Mouse (Mus musculus): ENCODE measurements around the gene Ttc7b. TPM values are rescaled to one million over a fixed set of nuclear protein-coding genes. Genes with fewer than 3 reads are reported as not detected.
A peak's percentile ranks its signal among the peaks of the same experiment; 100 is the strongest.

Ttc7b gene
- polyA plus RNA-seq, 1 experiment from 2014 or later = 1.2 TPM

GRCm38 (mm10) chr12:100505484-100505883 lies 15.1 kb downstream of the Ttc7b start:
- H3K9me3 ChIP-seq (replicated peaks) = no peaks in the 10 kb centered on the region
- H3K4me3 ChIP-seq (replicated peaks) = no peak overlapping the region
- 0 out of 2 replicates have a peak, but pooled peaks cover 1% of the 10 kb centered on the region for H3K36me3 ChIP-seq
- no peaks in the 10 kb centered on the region for H3K27me3 ChIP-seq
- peaks cover 47% of the 10 kb centered on the region for H3K4me1 ChIP-seq (replicated peaks)
- H3K9ac ChIP-seq = no peak overlapping the region
- ATAC-seq (ENCODE audit: low read depth) (peak; percentile 43), DNase-seq (no peak)
- no peak overlapping the region; the same call in 1 of the 2 replicates for H3K27ac ChIP-seq
- no peak overlapping the region for H3K4me2 ChIP-seq
- 29% methylated on average over 1 of the region's 1 CpGs for WGBS (ENCODE audit: insufficient replicate concordance)

GRCm38 (mm10) chr12:100504585-100504984 lies 16.0 kb downstream of the Ttc7b start:
- no peak for DNase-seq

GRCm38 (mm10) chr12:100503659-100504058 lies 17.0 kb downstream of the Ttc7b start:
- WGBS (ENCODE audit: insufficient replicate concordance) = 60% methylated on average over 4 of the region's 4 CpGs

More at GRCm38 (mm10) chr12:100504585-100504984, 16.0 kb downstream of the Ttc7b start:
- Histone ChIP-seq H3K4me3 (replicated peaks) (no peak overlapping the region), H3K36me3 (peaks cover 5% of the 10 kb centered on the region; the same call in 1 of the 2 replicates), H3K9me3 (replicated peaks) (no peaks in the 10 kb centered on the region), H3K27me3 (no peaks in the 10 kb centered on the region), H3K4me1 (replicated peaks) (peaks cover 40% of the 10 kb centered on the region), H3K27ac (no peak overlapping the region), H3K9ac (no peak overlapping the region), H3K4me2 (no peak overlapping the region)
- 79% methylated on average over 2 of the region's 2 CpGs for WGBS (ENCODE audit: insufficient replicate concordance)
- ATAC-seq (ENCODE audit: low read depth) = no peak

GRCm38 (mm10) chr12:100502544-100502943 lies 18.1 kb downstream of the Ttc7b start:
- Histone ChIP-seq H3K27me3 (no peaks in the 10 kb centered on the region), H3K4me3 (replicated peaks) (no peak overlapping the region), H3K9ac (no peak overlapping the region), H3K27ac (no peak overlapping the region), H3K4me1 (replicated peaks) (peaks cover 29% of the 10 kb centered on the region), H3K4me2 (no peak overlapping the region), H3K9me3 (replicated peaks) (no peaks in the 10 kb centered on the region), H3K36me3 (peaks cover 18% of the 10 kb centered on the region; the same call in 1 of the 2 replicates)
- ATAC-seq (ENCODE audit: low read depth) (no peak), DNase-seq (no peak)
- 82% methylated on average over 3 of the region's 3 CpGs for WGBS (ENCODE audit: insufficient replicate concordance)

More at GRCm38 (mm10) chr12:100503659-100504058, 17.0 kb downstream of the Ttc7b start:
- DNase-seq = no peak
- Histone ChIP-seq H3K4me1 (replicated peaks) (peaks cover 31% of the 10 kb centered on the region), H3K4me3 (replicated peaks) (no peak overlapping the region), H3K27ac (no peak overlapping the region), H3K4me2 (no peak overlapping the region), H3K9me3 (replicated peaks) (no peaks in the 10 kb centered on the region), H3K27me3 (no peaks in the 10 kb centered on the region), H3K9ac (no peak overlapping the region), H3K36me3 (peaks cover 12% of the 10 kb centered on the region; the same call in 1 of the 2 replicates)
- ATAC-seq (ENCODE audit: low read depth) = no peak

GRCm38 (mm10) chr12:100501261-100501660 lies 19.4 kb downstream of the Ttc7b start:
- Histone ChIP-seq H3K4me3 (replicated peaks) (no peak overlapping the region), H3K4me2 (no peak overlapping the region), H3K4me1 (replicated peaks) (peaks cover 29% of the 10 kb centered on the region), H3K9me3 (replicated peaks) (no peaks in the 10 kb centered on the region), H3K36me3 (peaks cover 29% of the 10 kb centered on the region), H3K27me3 (no peaks in the 10 kb centered on the region), H3K27ac (no peak overlapping the region), H3K9ac (no peak overlapping the region)
- DNase-seq (no peak), ATAC-seq (ENCODE audit: low read depth) (no peak)
- 36% methylated on average over 4 of the region's 4 CpGs for WGBS (ENCODE audit: insufficient replicate concordance)

GRCm38 (mm10) chr12:100499469-100499868 lies 21.2 kb downstream of the Ttc7b start:
- H3K36me3 ChIP-seq = peaks cover 40% of the 10 kb centered on the region
- 78% methylated on average over 13 of the region's 13 CpGs for WGBS (ENCODE audit: insufficient replicate concordance)
- no peaks in the 10 kb centered on the region for H3K9me3 ChIP-seq (replicated peaks)
- H3K27ac ChIP-seq = no peak overlapping the region
- no peak for DNase-seq
- no peak overlapping the region for H3K4me3 ChIP-seq (replicated peaks)
- no peaks in the 10 kb centered on the region for H3K27me3 ChIP-seq
- no peak for ATAC-seq (ENCODE audit: low read depth)
- H3K4me2 ChIP-seq = no peak overlapping the region
- H3K9ac ChIP-seq = no peak overlapping the region
- peaks cover 19% of the 10 kb centered on the region for H3K4me1 ChIP-seq (replicated peaks)

- no peak for DNase-seq
- H3K4me3 ChIP-seq (replicated peaks) = no peak overlapping the region
- WGBS (ENCODE audit: insufficient replicate concordance) = 74% methylated on average over 5 of the region's 5 CpGs
- no peak overlapping the region for H3K4me2 ChIP-seq
- H3K27ac ChIP-seq = no peak overlapping the region
- ATAC-seq (ENCODE audit: low read depth) = no peak
- no peaks in the 10 kb centered on the region for H3K9me3 ChIP-seq (replicated peaks)
- H3K4me1 ChIP-seq (replicated peaks) = 0 out of 2 replicates have a peak, but pooled peaks cover 5% of the 10 kb centered on the region
- H3K9ac ChIP-seq = no peak overlapping the region
- no peaks in the 10 kb centered on the region for H3K27me3 ChIP-seq
- peaks cover 43% of the 10 kb centered on the region for H3K36me3 ChIP-seq
These were observed 22.6 kb downstream of the Ttc7b start for GRCm38 (mm10) chr12:100498006-100498405.

GRCm38 (mm10) chr12:100495083-100495482 lies 25.5 kb downstream of the Ttc7b start:
- ATAC-seq (ENCODE audit: low read depth) (no peak), DNase-seq (no peak)
- Histone ChIP-seq H3K9me3 (replicated peaks) (no peaks in the 10 kb centered on the region), H3K27ac (no peak overlapping the region), H3K36me3 (peaks cover 55% of the 10 kb centered on the region), H3K4me1 (replicated peaks) (no peaks in the 10 kb centered on the region), H3K9ac (no peak overlapping the region), H3K4me2 (no peak overlapping the region), H3K4me3 (replicated peaks) (no peak overlapping the region), H3K27me3 (no peaks in the 10 kb centered on the region)
- WGBS (ENCODE audit: insufficient replicate concordance) = 78% methylated on average over 7 of the region's 7 CpGs

- 73% methylated on average over 5 of the region's 5 CpGs for WGBS (ENCODE audit: insufficient replicate concordance)
- no peak overlapping the region for H3K9ac ChIP-seq
- no peaks in the 10 kb centered on the region for H3K9me3 ChIP-seq (replicated peaks)
- H3K4me1 ChIP-seq (replicated peaks) = 0 out of 2 replicates have a peak, but pooled peaks cover 3% of the 10 kb centered on the region
- H3K36me3 ChIP-seq = peaks cover 41% of the 10 kb centered on the region
- no peak overlapping the region for H3K27ac ChIP-seq
- no peak for ATAC-seq (ENCODE audit: low read depth)
- DNase-seq = no peak
- H3K27me3 ChIP-seq = no peaks in the 10 kb centered on the region
- no peak overlapping the region for H3K4me2 ChIP-seq
- H3K4me3 ChIP-seq (replicated peaks) = no peak overlapping the region
These were observed 27.4 kb downstream of the Ttc7b start for GRCm38 (mm10) chr12:100493211-100493610.

GRCm38 (mm10) chr12:100492676-100493075 lies 27.9 kb downstream of the Ttc7b start:
- H3K4me1 ChIP-seq (replicated peaks) = 0 out of 2 replicates have a peak, but pooled peaks cover 5% of the 10 kb centered on the region
- no peak overlapping the region for H3K9ac ChIP-seq
- H3K27ac ChIP-seq = no peak overlapping the region
- no peaks in the 10 kb centered on the region for H3K9me3 ChIP-seq (replicated peaks)
- ATAC-seq (ENCODE audit: low read depth) (no peak), DNase-seq (no peak)
- 52% methylated on average over 3 of the region's 3 CpGs for WGBS (ENCODE audit: insufficient replicate concordance)
- no peak overlapping the region for H3K4me2 ChIP-seq
- no peak overlapping the region for H3K4me3 ChIP-seq (replicated peaks)
- peaks cover 37% of the 10 kb centered on the region for H3K36me3 ChIP-seq
- no peaks in the 10 kb centered on the region for H3K27me3 ChIP-seq

- no peak overlapping the region for H3K9ac ChIP-seq
- H3K4me1 ChIP-seq (replicated peaks) = 0 out of 2 replicates have a peak, but pooled peaks cover 5% of the 10 kb centered on the region
- H3K27me3 ChIP-seq = no peaks in the 10 kb centered on the region
- H3K9me3 ChIP-seq (replicated peaks) = no peaks in the 10 kb centered on the region
- WGBS (ENCODE audit: insufficient replicate concordance) = 80% methylated on average over 10 of the region's 10 CpGs
- H3K4me2 ChIP-seq = no peak overlapping the region
- DNase-seq (no peak), ATAC-seq (ENCODE audit: low read depth) (no peak)
- H3K4me3 ChIP-seq (replicated peaks) = no peak overlapping the region
- peaks cover 35% of the 10 kb centered on the region for H3K36me3 ChIP-seq
- no peak overlapping the region for H3K27ac ChIP-seq
These were observed 28.5 kb downstream of the Ttc7b start for GRCm38 (mm10) chr12:100491967-100492611.

- no peak overlapping the region for H3K27ac ChIP-seq
- H3K36me3 ChIP-seq = peaks cover 18% of the 10 kb centered on the region
- H3K4me1 ChIP-seq (replicated peaks) = 0 out of 2 replicates have a peak, but pooled peaks cover 5% of the 10 kb centered on the region
- DNase-seq (no peak), ATAC-seq (ENCODE audit: low read depth) (no peak)
- no peaks in the 10 kb centered on the region for H3K9me3 ChIP-seq (replicated peaks)
- no peak overlapping the region for H3K4me3 ChIP-seq (replicated peaks)
- 72% methylated on average over 7 of the region's 7 CpGs for WGBS (ENCODE audit: insufficient replicate concordance)
- H3K27me3 ChIP-seq = no peaks in the 10 kb centered on the region
- no peak overlapping the region for H3K4me2 ChIP-seq
- H3K9ac ChIP-seq = no peak overlapping the region
These were observed 30.8 kb downstream of the Ttc7b start for GRCm38 (mm10) chr12:100489799-100490198.
